Mouse (Mus musculus): ENCODE data around the gene Cic. TPM values are rescaled to one million over a fixed set of nuclear protein-coding genes. Genes with fewer than 3 reads are reported as not detected.

The Cic gene
- polyA plus RNA-seq, 1 experiment from 2014 or later, result 32.4 TPM

DNA sequence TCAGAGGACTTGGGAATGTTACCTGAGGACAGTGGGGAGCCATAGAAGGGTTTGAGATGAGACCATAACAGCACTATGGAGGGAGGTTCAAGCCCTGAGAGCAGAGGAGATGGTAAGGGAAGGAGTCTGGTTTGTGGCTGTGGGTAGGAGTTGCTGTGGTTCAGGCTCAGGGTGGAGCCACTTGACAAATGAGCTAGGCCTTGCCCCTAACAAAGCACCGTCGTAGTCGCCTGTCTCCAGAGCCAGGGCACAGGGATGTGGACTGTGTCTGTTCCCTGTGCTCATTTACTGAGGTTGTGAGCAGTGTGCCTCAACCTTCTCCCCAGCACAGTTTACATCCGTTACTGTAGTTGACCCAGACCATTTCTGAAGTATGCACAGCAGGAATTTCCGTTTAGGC lies 7.1 kb downstream of the Cic start:
- no peak overlapping the region for H3K4me2 ChIP-seq
- peaks cover 73% of the 10 kb centered on the region for H3K4me1 ChIP-seq
- peaks cover 31% of the 10 kb centered on the region for H3K36me3 ChIP-seq
- H3K27ac ChIP-seq, result no peak overlapping the region
- no peak for ATAC-seq (replicated peaks; ENCODE audit: low FRiP score)
- H3K4me3 ChIP-seq (replicated peaks), result no peak overlapping the region
- 40% methylated on average over 5 of the region's 5 CpGs for WGBS
- H3K27me3 ChIP-seq, result no peaks in the 10 kb centered on the region
- no peaks in the 10 kb centered on the region for H3K9me3 ChIP-seq (replicated peaks)
- no peak overlapping the region for H3K9ac ChIP-seq

DNA sequence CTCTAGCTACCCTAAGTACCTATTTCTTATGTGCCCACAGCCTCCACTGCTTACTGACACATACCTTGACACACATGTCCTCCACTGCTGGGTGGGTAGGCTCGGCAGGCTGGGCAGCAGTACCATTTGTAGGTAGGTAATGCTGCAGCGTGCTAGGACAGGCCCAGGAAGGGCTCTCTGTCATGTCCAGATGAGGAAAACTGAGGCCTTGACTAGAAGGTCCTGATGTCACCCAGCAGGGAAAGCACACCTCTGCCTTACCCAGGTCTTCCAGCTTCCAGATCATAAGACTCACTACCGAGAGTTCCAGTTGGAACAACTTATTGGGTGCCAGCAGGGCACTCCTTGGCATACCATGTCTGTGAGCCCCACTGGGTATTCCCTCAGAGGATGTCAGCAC lies 7.5 kb downstream of the Cic start:
- H3K9me3 ChIP-seq (replicated peaks), result no peaks in the 10 kb centered on the region
- no peak for ATAC-seq (replicated peaks; ENCODE audit: low FRiP score)
- H3K4me3 ChIP-seq (replicated peaks), result no peak overlapping the region
- no peak overlapping the region for H3K4me2 ChIP-seq
- no peak overlapping the region for H3K9ac ChIP-seq
- H3K27me3 ChIP-seq, result no peaks in the 10 kb centered on the region
- H3K36me3 ChIP-seq, result peaks cover 31% of the 10 kb centered on the region
- WGBS, result 91% methylated on average over 3 of the region's 3 CpGs
- peaks cover 73% of the 10 kb centered on the region for H3K4me1 ChIP-seq
- H3K27ac ChIP-seq, result no peak overlapping the region

DNA sequence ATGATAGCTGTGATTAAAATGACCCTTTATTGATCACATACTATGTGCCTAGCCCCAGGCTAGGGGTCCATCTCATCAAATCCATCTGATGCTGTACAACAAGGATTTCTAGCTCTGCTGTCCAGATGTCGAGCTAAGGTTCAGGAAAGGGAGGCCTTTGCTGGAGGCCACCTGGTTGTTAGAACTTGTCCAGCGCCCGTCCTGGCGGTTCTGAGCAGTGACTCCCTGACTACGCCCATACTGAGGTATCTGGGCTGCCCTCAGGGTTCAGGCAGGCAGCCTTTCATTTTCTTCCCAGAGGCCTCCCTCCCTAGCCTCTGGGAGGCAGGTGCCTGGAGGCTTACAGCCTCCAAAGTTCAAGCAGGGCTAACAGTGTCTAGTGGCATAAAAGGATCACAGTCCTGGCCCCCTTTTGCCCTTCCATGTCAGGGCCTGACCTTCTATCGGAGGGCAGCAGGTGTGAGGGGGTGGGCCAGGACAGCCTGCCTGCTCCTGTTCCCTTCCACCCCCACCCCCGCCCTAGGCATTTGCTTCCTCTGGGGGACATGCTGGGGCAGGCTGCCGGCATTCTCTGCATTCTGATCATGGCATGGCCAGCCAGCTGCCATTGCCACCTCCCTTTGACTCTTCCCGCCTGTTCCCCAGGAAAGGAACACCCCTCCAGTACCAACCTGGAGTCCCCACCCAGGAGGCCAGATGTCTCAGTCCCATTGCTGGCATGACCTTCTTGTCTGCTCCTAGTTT lies 8.2 kb downstream of the Cic start:
- H3K4me2 ChIP-seq, result no peak overlapping the region

DNA sequence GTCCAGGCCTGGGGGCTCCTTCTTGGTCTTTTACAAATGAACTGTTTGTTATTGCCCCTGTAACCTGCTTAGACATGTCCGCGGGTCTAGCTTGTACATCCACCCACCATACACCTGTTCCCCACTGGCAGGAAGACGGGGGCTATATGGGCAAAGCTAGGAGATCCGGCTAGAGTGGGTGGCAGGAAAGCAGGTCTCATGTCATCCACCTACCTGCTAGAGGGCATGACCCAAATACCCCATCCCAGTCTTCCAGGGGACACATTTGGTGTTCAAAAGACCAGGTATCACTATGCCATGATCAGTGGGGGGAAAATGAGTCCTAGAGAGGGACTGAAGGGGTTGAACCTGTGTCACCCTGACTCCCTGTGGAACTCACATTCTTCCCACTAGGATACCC lies 9.9 kb downstream of the Cic start:
- H3K27ac ChIP-seq, result peak overlapping the region; percentile 100
- H3K36me3 ChIP-seq, result peaks cover 14% of the 10 kb centered on the region
- peak overlapping the region; percentile 72; the same call in 1 of the 2 replicates for H3K4me3 ChIP-seq (replicated peaks)
- ATAC-seq (replicated peaks; ENCODE audit: low FRiP score), result no peak
- peak overlapping the region; percentile 53; the same call in 1 of the 2 replicates for H3K9ac ChIP-seq
- 88% methylated on average over 4 of the region's 4 CpGs for WGBS
- peak overlapping the region; percentile 90 for H3K4me2 ChIP-seq
- H3K9me3 ChIP-seq (replicated peaks), result no peaks in the 10 kb centered on the region
- peaks cover 71% of the 10 kb centered on the region for H3K4me1 ChIP-seq
- no peaks in the 10 kb centered on the region for H3K27me3 ChIP-seq

More for the DNA sequence above, 8.2 kb downstream of the Cic start:
- Histone ChIP-seq H3K9ac (no peak overlapping the region), H3K4me1 (peaks cover 73% of the 10 kb centered on the region), H3K4me3 (replicated peaks) (no peak overlapping the region), H3K27me3 (no peaks in the 10 kb centered on the region), H3K36me3 (peaks cover 31% of the 10 kb centered on the region), H3K27ac (peak overlapping the region; percentile 66; the same call in 1 of the 2 replicates), H3K9me3 (replicated peaks) (no peaks in the 10 kb centered on the region)
- ATAC-seq (replicated peaks; ENCODE audit: low FRiP score), result no peak
- 47% methylated on average over 9 of the region's 9 CpGs for whole genome bisulfite sequencing

DNA sequence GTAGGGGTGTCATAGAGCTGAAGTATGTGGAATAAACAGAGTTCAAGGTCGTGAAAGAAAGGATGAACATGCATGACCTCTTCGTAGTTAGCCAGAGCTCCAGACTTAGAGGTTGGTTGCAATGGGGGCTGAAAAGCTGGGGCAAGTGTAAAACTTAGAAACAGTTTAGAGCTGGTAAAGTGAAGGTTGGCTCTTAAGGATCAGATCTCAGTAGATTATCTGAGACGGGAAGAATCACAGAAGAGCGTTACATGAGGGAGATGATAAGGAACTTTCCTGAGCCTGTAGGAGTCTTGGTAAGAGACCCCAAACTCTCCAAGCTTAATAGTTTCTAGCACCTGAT lies 10.5 kb downstream of the Cic start:
- H3K27ac ChIP-seq, result peak overlapping the region; percentile 100
- peaks cover 75% of the 10 kb centered on the region for H3K4me1 ChIP-seq
- 12% methylated on average over 4 of the region's 4 CpGs for WGBS
- H3K9ac ChIP-seq, result peak overlapping the region; percentile 53
- H3K36me3 ChIP-seq, result peaks cover 9% of the 10 kb centered on the region; the same call in 1 of the 2 replicates
- H3K4me2 ChIP-seq, result peak overlapping the region; percentile 90
- no peaks in the 10 kb centered on the region for H3K27me3 ChIP-seq
- no peaks in the 10 kb centered on the region for H3K9me3 ChIP-seq (replicated peaks)
- no peak for ATAC-seq (replicated peaks; ENCODE audit: low FRiP score)
- H3K4me3 ChIP-seq (replicated peaks), result peak overlapping the region; percentile 72

DNA sequence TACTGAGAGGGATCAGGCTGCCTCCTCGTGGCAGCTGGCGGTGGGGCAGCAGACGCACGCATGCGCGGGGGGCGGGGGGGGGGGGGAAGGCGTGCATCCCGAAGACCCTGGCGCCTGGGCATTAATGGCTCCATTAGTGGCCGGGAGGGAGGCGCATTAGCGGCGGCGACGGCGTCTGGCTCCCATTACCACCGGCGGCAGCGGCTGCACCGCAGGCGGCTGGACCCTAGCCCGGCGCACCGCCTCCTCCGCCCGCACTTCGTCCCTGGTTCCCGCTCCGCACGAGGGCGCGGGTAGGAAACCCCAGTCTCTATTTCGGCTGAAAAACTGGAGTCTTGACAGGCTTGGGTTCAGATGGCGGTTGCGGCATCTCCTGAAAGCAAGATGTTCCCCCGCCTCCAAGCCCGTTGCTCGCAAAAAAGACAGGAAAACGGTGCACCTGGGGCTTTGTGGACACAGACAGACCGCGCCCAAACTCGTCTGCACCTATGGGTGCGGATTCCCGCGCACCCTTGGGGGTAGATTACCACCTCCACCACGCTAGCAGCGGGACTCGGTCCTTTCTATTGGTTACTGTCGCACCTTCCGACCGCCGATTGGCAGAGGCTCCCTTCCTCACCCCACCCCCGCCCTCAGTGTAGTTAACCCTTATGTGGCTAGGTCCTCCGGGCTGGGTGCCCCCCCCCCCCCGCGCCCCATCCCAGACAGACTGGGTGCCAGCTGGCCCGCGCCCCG lies 11.0 kb downstream of the Cic start:
- Histone ChIP-seq H3K4me2 (peak overlapping the region; percentile 90), H3K4me3 (replicated peaks) (peak overlapping the region; percentile 72), H3K9me3 (replicated peaks) (no peaks in the 10 kb centered on the region), H3K9ac (peak overlapping the region; percentile 53), H3K36me3 (peaks cover 3% of the 10 kb centered on the region; the same call in 1 of the 2 replicates), H3K27me3 (no peaks in the 10 kb centered on the region), H3K4me1 (peaks cover 80% of the 10 kb centered on the region), H3K27ac (peak overlapping the region; percentile 100)
- 0% methylated on average over 52 of the region's 60 CpGs for WGBS
- ATAC-seq (replicated peaks; ENCODE audit: low FRiP score), result peak; percentile 63

DNA sequence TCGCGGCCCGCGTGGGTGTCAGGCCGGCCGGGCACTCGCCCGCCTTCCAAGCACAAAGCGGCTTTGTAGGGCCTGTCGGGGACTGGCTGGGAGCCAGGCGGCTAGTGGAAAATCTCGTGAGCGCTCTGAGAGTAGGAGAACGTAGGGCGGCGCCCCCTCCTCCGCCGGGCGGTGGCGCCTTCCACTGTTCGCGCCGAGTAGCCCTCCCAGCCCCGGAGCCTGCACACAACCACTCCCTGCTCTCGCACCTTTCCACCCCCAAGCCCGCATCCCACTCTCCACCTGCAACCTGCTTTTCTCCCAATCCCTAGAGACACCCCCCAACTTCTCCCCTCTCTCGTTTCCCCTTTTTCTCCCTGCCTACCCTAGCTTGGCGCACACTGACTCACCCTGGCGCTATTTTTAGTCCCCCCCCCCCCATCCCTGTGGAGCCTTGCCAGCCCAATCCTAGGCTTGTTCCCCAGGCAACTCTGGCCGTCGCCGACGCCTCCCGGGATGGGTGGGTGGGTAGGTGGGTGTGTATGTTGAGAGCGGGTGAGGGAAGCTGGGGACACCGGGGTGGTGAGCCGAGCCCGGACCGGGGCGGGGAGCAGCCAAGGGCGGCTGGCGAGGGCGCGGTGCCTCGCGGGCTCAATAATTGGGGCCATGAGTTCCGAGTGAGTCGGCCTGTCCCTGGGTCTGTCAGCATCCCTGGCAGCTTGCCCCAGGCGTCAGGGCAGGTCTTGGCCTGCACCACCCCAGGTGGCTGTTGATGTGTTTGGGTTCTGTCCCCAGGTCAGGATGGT lies 11.8 kb downstream of the Cic start:
- under 1% methylated on average over 46 of the region's 49 CpGs for WGBS
- peak overlapping the region; percentile 90 for H3K4me2 ChIP-seq
- H3K27me3 ChIP-seq, result no peaks in the 10 kb centered on the region
- no peaks in the 10 kb centered on the region for H3K9me3 ChIP-seq (replicated peaks)
- H3K36me3 ChIP-seq, result no peaks in the 10 kb centered on the region
- H3K27ac ChIP-seq, result peak overlapping the region; percentile 100
- peaks cover 80% of the 10 kb centered on the region for H3K4me1 ChIP-seq
- H3K4me3 ChIP-seq (replicated peaks), result peak overlapping the region; percentile 72
- H3K9ac ChIP-seq, result peak overlapping the region; percentile 53
- peak; percentile 54 for ATAC-seq (replicated peaks; ENCODE audit: low FRiP score)

DNA sequence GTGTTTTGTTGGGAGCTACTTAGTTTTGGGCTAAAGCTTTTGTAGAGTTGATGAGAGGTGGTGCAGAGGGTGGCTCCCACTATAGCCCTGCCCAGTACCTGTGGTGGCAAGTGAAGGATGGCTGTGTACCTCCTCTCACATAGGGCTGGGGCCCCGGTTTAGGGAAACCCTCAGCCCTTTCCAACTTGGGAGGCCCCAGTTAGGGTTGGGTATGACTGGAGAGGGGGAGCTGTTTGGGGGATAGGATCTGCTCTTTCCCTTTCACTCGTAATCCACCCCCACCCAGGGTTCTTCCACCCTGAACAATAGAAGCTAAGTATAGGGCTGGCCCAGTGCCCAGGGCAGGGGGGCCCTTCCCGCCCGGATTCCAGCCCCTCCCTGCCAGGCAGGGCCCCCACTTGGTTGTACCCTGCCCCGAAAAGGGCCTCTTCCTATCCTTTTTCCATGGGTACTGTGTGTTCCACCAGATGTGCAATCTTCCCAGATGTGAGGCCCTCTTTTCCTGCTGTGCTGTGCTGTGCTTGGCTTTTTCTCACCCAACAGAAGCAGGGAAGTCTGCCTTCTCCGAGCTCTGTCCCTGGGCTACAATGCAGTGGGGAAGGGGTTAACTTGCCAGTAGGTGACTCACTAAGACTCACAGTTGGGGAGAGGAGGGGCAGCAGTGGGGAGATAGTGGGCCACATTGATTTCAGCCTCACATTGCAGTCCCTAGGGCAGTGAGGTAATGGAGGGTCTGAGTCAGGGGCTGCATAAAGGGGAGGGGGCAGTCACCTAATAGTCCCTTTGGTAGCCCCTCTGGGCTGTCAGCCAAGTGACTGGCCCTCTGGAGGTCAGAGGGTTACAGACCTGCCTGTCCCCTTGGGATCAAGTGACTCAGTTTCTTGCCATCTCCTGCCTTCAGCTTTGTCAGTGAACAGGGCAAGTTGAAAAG lies 12.6 kb downstream of the Cic start:
- Histone ChIP-seq H3K36me3 (peaks cover 5% of the 10 kb centered on the region), H3K4me3 (replicated peaks) (peak overlapping the region; percentile 72), H3K27ac (peak overlapping the region; percentile 100), H3K9ac (peak overlapping the region; percentile 53), H3K4me2 (peak overlapping the region; percentile 90), H3K9me3 (replicated peaks) (no peaks in the 10 kb centered on the region), H3K4me1 (peaks cover 80% of the 10 kb centered on the region), H3K27me3 (no peaks in the 10 kb centered on the region)
- no peak for ATAC-seq (replicated peaks; ENCODE audit: low FRiP score)
- under 1% methylated on average over 6 of the region's 6 CpGs for WGBS

DNA sequence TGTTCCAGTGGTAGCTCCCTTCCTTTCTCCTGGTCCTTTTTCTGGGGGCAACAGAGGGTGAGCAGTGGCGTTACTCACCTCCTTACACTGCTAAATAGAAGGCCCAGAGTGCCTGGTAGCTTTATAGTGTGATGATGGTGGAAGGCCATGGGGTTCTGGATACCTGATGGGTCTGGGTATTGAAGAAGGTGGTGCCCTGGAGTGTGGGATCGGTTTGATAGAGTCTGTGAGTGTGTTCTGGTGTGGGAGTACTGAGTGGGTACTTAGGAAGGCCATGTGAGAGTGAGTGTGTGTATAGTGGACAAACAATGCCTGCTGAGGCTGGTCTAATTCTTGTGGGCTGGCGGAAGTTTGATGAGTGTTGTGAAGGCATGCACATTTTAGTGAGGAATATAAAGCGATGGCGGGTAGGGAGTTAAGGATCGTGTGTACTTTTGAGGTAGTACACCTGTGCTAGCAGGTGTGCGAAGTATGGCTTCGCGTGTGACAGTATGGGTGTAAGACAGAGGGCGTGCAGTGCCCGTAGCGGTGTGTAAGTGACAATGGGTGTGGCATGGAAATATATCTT lies 13.7 kb downstream of the Cic start:
- WGBS, result 15% methylated on average over 12 of the region's 12 CpGs
- ATAC-seq (replicated peaks; ENCODE audit: low FRiP score), result no peak
- Histone ChIP-seq H3K27ac (peak overlapping the region; percentile 100), H3K36me3 (peaks cover 16% of the 10 kb centered on the region), H3K4me1 (peaks cover 69% of the 10 kb centered on the region), H3K4me2 (peak overlapping the region; percentile 90), H3K4me3 (replicated peaks) (peak overlapping the region; percentile 83), H3K9ac (peak overlapping the region; percentile 53; the same call in 1 of the 2 replicates), H3K27me3 (no peaks in the 10 kb centered on the region), H3K9me3 (replicated peaks) (no peaks in the 10 kb centered on the region)

DNA sequence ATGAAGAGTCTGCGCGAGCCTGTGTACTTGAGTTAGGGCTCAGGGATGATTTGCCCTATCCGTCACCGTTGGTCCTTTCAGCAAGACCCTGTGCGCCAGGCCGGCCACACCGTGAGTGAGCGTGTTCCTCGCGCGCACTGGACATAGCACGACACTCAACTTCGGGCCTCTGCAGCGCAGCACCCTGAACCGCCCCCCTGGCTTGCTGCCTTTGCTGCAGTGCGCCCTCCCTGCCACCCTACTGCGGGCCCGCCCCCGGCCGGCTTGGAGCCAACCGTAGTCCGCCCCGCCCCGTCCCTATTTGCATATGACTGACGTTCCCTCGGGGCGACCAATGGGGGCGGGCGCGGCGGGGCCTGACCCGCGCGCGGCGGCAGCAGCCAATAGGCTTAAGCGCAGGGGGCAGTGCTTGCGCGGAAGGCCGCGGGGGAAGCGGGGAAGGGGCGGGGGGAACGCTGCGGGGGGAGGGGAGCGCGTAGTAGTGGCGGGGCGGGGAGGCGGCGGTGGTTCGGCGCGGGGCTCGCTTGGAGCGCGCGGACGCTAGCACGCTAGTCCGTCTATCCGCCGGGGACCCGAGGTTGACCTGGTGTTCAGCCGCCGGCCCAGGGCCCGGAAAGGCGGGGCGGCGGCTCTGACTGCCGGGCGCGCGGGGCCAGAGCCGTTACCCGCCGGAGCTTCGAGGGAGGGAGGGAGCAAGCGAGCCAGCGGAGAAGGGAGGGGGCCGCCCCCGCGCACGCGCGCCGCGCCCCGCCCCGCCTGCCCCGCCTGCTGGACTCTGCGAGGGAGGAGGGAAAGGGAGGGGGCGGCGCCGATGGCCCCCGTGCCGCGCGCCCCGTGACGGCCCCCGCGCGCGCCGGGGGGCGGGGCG lies 14.5 kb downstream of the Cic start:
- peaks cover 23% of the 10 kb centered on the region for H3K36me3 ChIP-seq
- H3K27ac ChIP-seq, result peak overlapping the region; percentile 100
- WGBS, result under 1% methylated on average over 71 of the region's 108 CpGs
- H3K4me2 ChIP-seq, result peak overlapping the region; percentile 90
- no peaks in the 10 kb centered on the region for H3K9me3 ChIP-seq (replicated peaks)
- H3K9ac ChIP-seq, result peak overlapping the region; percentile 85
- no peaks in the 10 kb centered on the region for H3K27me3 ChIP-seq
- H3K4me1 ChIP-seq, result peaks cover 63% of the 10 kb centered on the region
- peak; percentile 83 for ATAC-seq (replicated peaks; ENCODE audit: low FRiP score)
- H3K4me3 ChIP-seq (replicated peaks), result peak overlapping the region; percentile 83
